Mouse (Mus musculus): Measurements from ENCODE around the gene Ahdc1. TPM values are rescaled to one million over a fixed set of nuclear protein-coding genes. Genes with fewer than 3 reads are reported as not detected.
A peak's percentile ranks its signal among the peaks of the same experiment; 100 is the strongest.

Ahdc1 gene
- total and polyA plus RNA-seq, 3 experiments, result 2.5 to 8.8 TPM; not detected in 1

DNA sequence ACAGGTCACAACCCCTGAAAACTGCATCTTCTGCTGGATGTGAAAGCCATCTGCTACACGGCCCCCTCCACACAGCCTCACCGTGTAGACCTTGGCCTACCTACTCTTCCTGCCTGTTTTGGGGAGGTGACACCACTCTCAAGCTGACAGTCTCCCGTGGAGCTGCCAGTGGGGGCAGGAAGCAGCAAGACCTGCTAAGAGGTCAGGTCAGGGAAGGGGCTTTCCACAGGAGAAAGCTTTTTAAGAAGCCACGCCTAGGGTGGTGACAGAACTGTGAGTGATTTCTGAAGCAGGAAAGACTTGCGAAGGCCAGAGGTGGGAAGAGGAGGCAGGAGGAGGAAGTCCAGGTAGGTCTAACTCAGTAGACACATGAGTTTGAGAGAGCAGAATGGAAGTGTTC, 67.9 kb downstream of the Ahdc1 start:
- Histone ChIP-seq H3K79me2 (ENCODE audit: control insufficient read depth, insufficient read depth, low read length, poor library complexity) (no peaks in the 10 kb centered on the region), H3K36me3 (ENCODE audit: control insufficient read depth in 1 of 2, insufficient read depth in 2 of 2, low read length in 2 of 2) (peaks cover 0 to 2% of the 10 kb centered on the region in 2 experiments; a peak in 1 of 4 replicates), H3K27me3 (ENCODE audit: control insufficient read depth in 1 of 2, insufficient read depth in 2 of 2, low read length in 2 of 2) (no peaks in the 10 kb centered on the region), H3K27ac (ENCODE audit: control insufficient read depth, low read depth, low read length) (no peak overlapping the region), H3K4me1 (ENCODE audit: control insufficient read depth in 1 of 2, insufficient read depth in 2 of 2, low read length in 2 of 2) (peaks cover 7 to 11% of the 10 kb centered on the region in 2 experiments), H3K9ac (ENCODE audit: control insufficient read depth, low read depth, low read length, poor library complexity, severe bottlenecking) (no peak overlapping the region), H3K9me3 (replicated peaks; ENCODE audit: insufficient read depth, low read length) (no peaks in the 10 kb centered on the region), H3K4me3 (ENCODE audit: control insufficient read depth in 1 of 2, insufficient read depth in 1 of 2, low read depth in 2 of 2, low read length in 2 of 2) (no peak overlapping the region)
- DNase-seq (ENCODE audit: low read depth, low spot score), result no peak
- TF ChIP-seq MAFK (IDR thresholded peaks at IDR 0.05; ENCODE audit: borderline replicate concordance, low read depth, low read length), result no peak

DNA sequence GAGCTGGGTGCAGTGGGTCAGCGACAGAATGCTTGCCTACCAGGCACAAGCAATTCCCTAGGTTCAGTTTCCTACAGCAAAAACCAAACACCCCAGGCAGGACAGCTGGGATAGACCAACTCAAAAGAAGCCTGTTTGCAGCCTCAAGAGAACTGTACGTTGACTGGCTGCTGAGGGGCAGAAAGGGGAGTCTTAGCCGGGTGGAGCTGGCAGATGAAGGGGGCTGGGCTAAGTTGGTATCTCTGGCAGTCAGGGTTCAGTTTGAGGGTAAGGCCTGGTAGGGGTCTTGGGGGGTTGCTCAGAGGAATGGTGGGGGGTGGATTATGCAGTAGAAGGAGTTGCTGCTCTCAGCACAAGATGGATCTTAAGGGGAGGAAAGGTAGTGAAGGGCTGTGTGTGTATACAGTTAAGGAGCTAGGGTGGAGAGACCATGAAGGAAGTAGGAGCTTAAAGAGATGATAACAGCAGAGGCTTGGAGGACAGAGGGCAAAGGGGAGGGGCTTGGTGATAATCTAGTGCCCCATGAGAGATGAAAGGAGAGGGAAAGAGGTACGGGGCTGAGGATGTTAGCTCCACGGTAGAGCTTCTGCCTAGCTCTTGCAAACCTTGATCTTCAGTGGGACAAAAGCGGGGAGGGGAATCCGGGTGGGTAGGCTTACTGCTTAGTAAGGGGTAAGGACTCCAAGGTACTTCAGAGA, 68.5 kb downstream of the Ahdc1 start:
- Histone ChIP-seq H3K9ac (ENCODE audit: control insufficient read depth, low read depth, low read length, poor library complexity, severe bottlenecking) (no peak overlapping the region), H3K9me3 (replicated peaks; ENCODE audit: insufficient read depth, low read length) (no peaks in the 10 kb centered on the region), H3K27me3 (ENCODE audit: control insufficient read depth in 1 of 2, insufficient read depth in 2 of 2, low read length in 2 of 2) (no peaks in the 10 kb centered on the region), H3K27ac (ENCODE audit: control insufficient read depth, low read depth, low read length) (no peak overlapping the region), H3K4me3 (ENCODE audit: control insufficient read depth in 1 of 2, insufficient read depth in 1 of 2, low read depth in 2 of 2, low read length in 2 of 2) (no peak overlapping the region), H3K79me2 (ENCODE audit: control insufficient read depth, insufficient read depth, low read length, poor library complexity) (no peaks in the 10 kb centered on the region), H3K36me3 (ENCODE audit: control insufficient read depth in 1 of 2, insufficient read depth in 2 of 2, low read length in 2 of 2) (peaks cover 0 to 2% of the 10 kb centered on the region in 2 experiments; a peak in 1 of 4 replicates), H3K4me1 (ENCODE audit: control insufficient read depth in 1 of 2, insufficient read depth in 2 of 2, low read length in 2 of 2) (peaks cover 7 to 11% of the 10 kb centered on the region in 2 experiments)
- TF ChIP-seq NRF1 (IDR thresholded peaks at IDR 0.05; ENCODE audit: insufficient read depth, low read depth, low read length, poor library complexity, severe bottlenecking) (no peak), ZMIZ1 (IDR thresholded peaks at IDR 0.05; ENCODE audit: low read depth, low read length) (no peak), TAL1 (IDR thresholded peaks at IDR 0.05; ENCODE audit: low read length) (no peak), MYB (IDR thresholded peaks at IDR 0.05; ENCODE audit: low read depth, low read length) (no peak), SMC3 (IDR thresholded peaks at IDR 0.05; ENCODE audit: low read depth, low read length) (no peak), RCOR1 (IDR thresholded peaks at IDR 0.05; ENCODE audit: low read depth, low read length) (peak; percentile 26; the same call in 1 of the 2 replicates), MYC (IDR thresholded peaks at IDR 0.05; ENCODE audit: low read depth, low read length) (no peak)
- DNase-seq (ENCODE audit: low read depth, low spot score), result peak; percentile 72

DNA sequence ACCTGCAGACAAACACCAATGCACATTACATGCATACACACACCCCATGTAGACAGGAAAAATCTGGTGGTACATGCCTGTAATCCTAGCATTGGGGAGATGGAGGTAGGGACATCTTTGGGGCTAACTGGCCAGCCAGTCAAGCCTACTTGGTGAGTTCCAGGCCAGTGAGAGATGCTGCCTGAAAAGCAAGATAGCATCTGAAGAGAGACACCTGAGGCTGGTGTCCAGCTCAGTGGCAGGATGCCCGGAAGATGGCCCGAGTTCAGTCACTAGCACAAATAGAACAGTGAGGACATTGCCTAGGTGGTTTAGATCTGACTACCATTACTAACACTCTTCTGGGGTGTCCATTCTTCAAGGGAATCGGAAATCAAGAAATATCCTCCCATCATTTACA, 69.8 kb downstream of the Ahdc1 start:
- Histone ChIP-seq H3K4me1 (ENCODE audit: control insufficient read depth in 1 of 2, insufficient read depth in 2 of 2, low read length in 2 of 2) (peaks cover 7 to 11% of the 10 kb centered on the region in 2 experiments), H3K36me3 (ENCODE audit: control insufficient read depth in 1 of 2, insufficient read depth in 2 of 2, low read length in 2 of 2) (peaks cover 0 to 2% of the 10 kb centered on the region in 2 experiments; a peak in 1 of 4 replicates), H3K9me3 (replicated peaks; ENCODE audit: insufficient read depth, low read length) (no peaks in the 10 kb centered on the region), H3K79me2 (ENCODE audit: control insufficient read depth, insufficient read depth, low read length, poor library complexity) (no peaks in the 10 kb centered on the region), H3K9ac (ENCODE audit: control insufficient read depth, low read depth, low read length, poor library complexity, severe bottlenecking) (no peak overlapping the region), H3K27me3 (ENCODE audit: control insufficient read depth in 1 of 2, insufficient read depth in 2 of 2, low read length in 2 of 2) (no peaks in the 10 kb centered on the region), H3K4me3 (ENCODE audit: control insufficient read depth in 1 of 2, insufficient read depth in 1 of 2, low read depth in 2 of 2, low read length in 2 of 2) (no peak overlapping the region), H3K27ac (ENCODE audit: control insufficient read depth, low read depth, low read length) (no peak overlapping the region)
- DNase-seq (ENCODE audit: low read depth, low spot score), result no peak
- TF ChIP-seq ZNF384 (IDR thresholded peaks at IDR 0.05; ENCODE audit: low read depth, low read length), result no peak

All from MEL (cell line).